In the genomic region with DNA sequence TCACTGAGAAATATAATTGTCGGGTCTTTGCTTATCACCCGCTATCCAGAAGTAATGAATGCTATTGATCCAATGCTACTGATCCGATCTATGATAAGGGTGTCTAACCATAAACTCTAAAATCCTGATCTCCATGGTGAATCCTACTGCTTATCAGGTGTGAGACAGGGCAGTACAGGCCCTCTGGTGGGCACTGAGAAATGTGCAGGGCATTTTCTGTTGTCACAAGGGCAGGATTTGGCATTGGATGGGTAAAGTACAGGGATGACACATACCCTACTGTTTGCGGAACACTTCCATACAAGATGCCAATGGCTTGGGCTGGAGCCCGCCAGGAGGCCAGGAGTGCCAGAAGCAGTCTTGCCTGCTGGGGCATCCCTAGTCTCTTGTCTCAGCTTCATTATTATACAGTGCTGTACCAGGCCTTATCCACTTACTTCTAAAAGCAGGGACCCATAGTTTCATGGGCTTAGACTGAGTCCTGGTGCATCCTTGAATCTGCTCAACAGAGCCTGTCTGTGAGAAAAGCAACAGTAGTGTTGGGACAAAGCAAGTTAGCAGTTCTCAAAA, we compare ENCODE assay signal across 8 mouse cellular contexts. TPM values are rescaled to one million over a fixed set of nuclear protein-coding genes. Genes with fewer than 3 reads are reported as not detected.
A peak's percentile ranks its signal among the peaks of the same experiment; 100 is the strongest.
DNase-seq lines count a peak whose midpoint lies in the region; ATAC-seq and TF ChIP-seq lines count a peak whose summit lies in the region.

No protein-coding gene starts in this region.

- no peak for TF ChIP-seq POLR2A in embryonic fibroblast, embryonic 13.5 days (IDR thresholded peaks at IDR 0.05; ENCODE audit: low read depth, low read length)

- WGBS in midbrain, embryonic 11.5 days, result 85% methylated on average over 5 of the region's 5 CpGs
- WGBS in midbrain, embryonic 10.5 days, result 91% methylated on average over 5 of the region's 5 CpGs
- WGBS in hindbrain, postnatal 0 days, result 80% methylated on average over 5 of the region's 5 CpGs
- 85% methylated on average over 5 of the region's 5 CpGs for WGBS in midbrain, embryonic 15.5 days

- no peaks in the 10 kb centered on the region for H3K4me1 ChIP-seq in midbrain, embryonic 11.5 days (ENCODE audit: control insufficient read depth, insufficient read depth, low read length)
- no peaks in the 10 kb centered on the region for H3K4me1 ChIP-seq in midbrain, embryonic 10.5 days
- no peaks in the 10 kb centered on the region for H3K4me1 ChIP-seq in embryonic fibroblast, embryonic 13.5 days (ENCODE audit: control insufficient read depth, insufficient read depth, low read length)
- no peaks in the 10 kb centered on the region for H3K4me1 ChIP-seq in hindbrain, postnatal 0 days (ENCODE audit: insufficient read depth, low read length)
- no peaks in the 10 kb centered on the region for H3K4me1 ChIP-seq in midbrain, embryonic 15.5 days

- no peak overlapping the region for H3K4me3 ChIP-seq in midbrain, embryonic 11.5 days (ENCODE audit: low read depth, low read length)
- H3K4me3 ChIP-seq in midbrain, embryonic 10.5 days, result no peak overlapping the region
- no peak overlapping the region for H3K4me3 ChIP-seq in embryonic fibroblast, embryonic 13.5 days (ENCODE audit: insufficient read depth, low read length)
- no peak overlapping the region for H3K4me3 ChIP-seq in hindbrain, postnatal 0 days (ENCODE audit: low read length)
- no peak overlapping the region for H3K4me3 ChIP-seq in midbrain, embryonic 15.5 days

- intact Hi-C loops in left cerebral cortex, postnatal 36 days (cut with DNase I), result no loop called here

- H3K36me3 ChIP-seq in midbrain, embryonic 11.5 days (ENCODE audit: control insufficient read depth, insufficient read depth, low read length), result no peaks in the 10 kb centered on the region
- H3K36me3 ChIP-seq in midbrain, embryonic 10.5 days, result no peaks in the 10 kb centered on the region
- no peaks in the 10 kb centered on the region for H3K36me3 ChIP-seq in hindbrain, postnatal 0 days (ENCODE audit: insufficient read depth, low read length)
- H3K36me3 ChIP-seq in midbrain, embryonic 15.5 days (replicated peaks), result no peaks in the 10 kb centered on the region

- H3K4me2 ChIP-seq in midbrain, embryonic 11.5 days, result no peak overlapping the region
- no peak overlapping the region for H3K4me2 ChIP-seq in hindbrain, postnatal 0 days (ENCODE audit: low read depth, low read length)
- H3K4me2 ChIP-seq in midbrain, embryonic 15.5 days, result no peak overlapping the region

- peak; percentile 31; the same call in 1 of the 2 replicates for TF ChIP-seq CTCF in embryonic fibroblast, embryonic 13.5 days (IDR thresholded peaks at IDR 0.05; ENCODE audit: borderline replicate concordance, insufficient read depth, low read length)
- TF ChIP-seq CTCF in hindbrain, postnatal 0 days (IDR thresholded peaks at IDR 0.05; ENCODE audit: low read depth), result peak; percentile 91

- no peaks in the 10 kb centered on the region for H3K27me3 ChIP-seq in midbrain, embryonic 11.5 days (ENCODE audit: control insufficient read depth, insufficient read depth, low read length)
- H3K27me3 ChIP-seq in midbrain, embryonic 10.5 days (ENCODE audit: low read depth, poor library complexity, severe bottlenecking), result no peaks in the 10 kb centered on the region
- H3K27me3 ChIP-seq in hindbrain, postnatal 0 days (ENCODE audit: insufficient read depth, low read length), result no peaks in the 10 kb centered on the region
- no peaks in the 10 kb centered on the region for H3K27me3 ChIP-seq in midbrain, embryonic 15.5 days (replicated peaks)

- ATAC-seq in midbrain, embryonic 11.5 days (ENCODE audit: low FRiP score), result peak; percentile 48; the same call in 1 of the 2 replicates
- ATAC-seq in hindbrain, postnatal 0 days, result peak; percentile 86; the same call in 1 of the 2 replicates
- ATAC-seq in midbrain, embryonic 15.5 days (replicated peaks), result peak; percentile 80

- no peak overlapping the region for H3K9ac ChIP-seq in midbrain, embryonic 11.5 days (ENCODE audit: low read length)
- no peak overlapping the region for H3K9ac ChIP-seq in hindbrain, postnatal 0 days (replicated peaks; ENCODE audit: low read length)
- no peak overlapping the region for H3K9ac ChIP-seq in midbrain, embryonic 15.5 days

- H3K27ac ChIP-seq in midbrain, embryonic 11.5 days (ENCODE audit: low read depth, low read length), result no peak overlapping the region
- H3K27ac ChIP-seq in midbrain, embryonic 10.5 days (replicated peaks), result no peak overlapping the region
- H3K27ac ChIP-seq in embryonic fibroblast, embryonic 13.5 days (ENCODE audit: insufficient read depth, low read length), result no peak overlapping the region
- no peak overlapping the region for H3K27ac ChIP-seq in hindbrain, postnatal 0 days
- H3K27ac ChIP-seq in midbrain, embryonic 15.5 days, result no peak overlapping the region

- DNase-seq in midbrain, embryonic 11.5 days (ENCODE audit: low spot score, missing footprints), result no peak
- DNase-seq in midbrain, embryonic 10.5 days (ENCODE audit: low spot score), result no peak
- peak; percentile 76 for DNase-seq in adrenal gland, postnatal 10 days
- DNase-seq in hindbrain, postnatal 0 days (ENCODE audit: low spot score), result peak; percentile 74
- DNase-seq in left cerebral cortex, postnatal 36 days (ENCODE audit: low spot score in 2 of 2), result peak; percentile 26 to 47
- DNase-seq in thymus, postnatal 4 days, result peak; percentile 77

- no peaks in the 10 kb centered on the region for H3K9me3 ChIP-seq in midbrain, embryonic 11.5 days (ENCODE audit: control insufficient read depth, low read length)
- H3K9me3 ChIP-seq in midbrain, embryonic 10.5 days (replicated peaks), result no peaks in the 10 kb centered on the region
- no peaks in the 10 kb centered on the region for H3K9me3 ChIP-seq in hindbrain, postnatal 0 days (ENCODE audit: low read length)
- no peaks in the 10 kb centered on the region for H3K9me3 ChIP-seq in midbrain, embryonic 15.5 days

RNA-seq across cellular contexts. Expression of a gene that starts 14.1 kb away (rescaled TPM):
- 22.7 and 24.0 TPM in 2 replicates for polyA plus RNA-seq in midbrain, embryonic 11.5 days (2014; fragmentation: Nextera tagmentation; extraction: Ambion mirVana)
- 22.9 and 23.6 TPM in 2 replicates for polyA plus RNA-seq in midbrain, embryonic 10.5 days (2016; fragmentation: Nextera tagmentation; extraction: Ambion mirVana)
- 10 to 100 TPM; 16.0 to 18.7 TPM for total RNA-seq in adrenal gland, postnatal 10 days (2021)
- polyA plus RNA-seq in embryonic fibroblast, embryonic 13.5 days (2011; ENCODE audit: insufficient read length, low read depth, missing spikeins), result 14.4 and 14.6 TPM in 2 replicates
- 19.8 and 23.0 TPM in 2 replicates for total RNA-seq in hindbrain, postnatal 0 days (2014; rRNA removed)
- 21.1 and 22.0 TPM in 2 replicates for polyA plus RNA-seq in hindbrain, postnatal 0 days (2015; fragmentation: Nextera tagmentation; extraction: Ambion mirVana)
- total RNA-seq in left cerebral cortex, postnatal 36 days (2021), result 10 to 100 TPM; 19.1 to 22.3 TPM
- polyA plus RNA-seq in midbrain, embryonic 15.5 days (2015; fragmentation: Nextera tagmentation; extraction: Ambion mirVana), result 24.4 and 29.1 TPM in 2 replicates

RNA-seq across cellular contexts. Expression of a gene that starts 17.4 kb away (rescaled TPM):
- 11.5 and 12.1 TPM in 2 replicates for polyA plus RNA-seq in midbrain, embryonic 11.5 days (2014; fragmentation: Nextera tagmentation; extraction: Ambion mirVana)
- 13.9 and 16.5 TPM in 2 replicates for polyA plus RNA-seq in midbrain, embryonic 10.5 days (2016; fragmentation: Nextera tagmentation; extraction: Ambion mirVana)
- total RNA-seq in adrenal gland, postnatal 10 days (2021), result 10 to 100 TPM; 20.9 to 29.4 TPM
- polyA plus RNA-seq in embryonic fibroblast, embryonic 13.5 days (2011; ENCODE audit: insufficient read length, low read depth, missing spikeins), result 32.1 and 41.4 TPM in 2 replicates
- total RNA-seq in hindbrain, postnatal 0 days (2014; rRNA removed), result 3.4 and 5.2 TPM in 2 replicates
- polyA plus RNA-seq in hindbrain, postnatal 0 days (2015; fragmentation: Nextera tagmentation; extraction: Ambion mirVana), result 3.7 and 4.2 TPM in 2 replicates
- 10 to 100 TPM; 34.5 to 36.9 TPM for total RNA-seq in left cerebral cortex, postnatal 36 days (2021)
- 3.1 and 3.3 TPM in 2 replicates for polyA plus RNA-seq in midbrain, embryonic 15.5 days (2015; fragmentation: Nextera tagmentation; extraction: Ambion mirVana)

Comparison
In these comparisons a context has a peak if more than half of its experiments do, and no peak if none do; other contexts are left out.
1. DNase-seq: peak in adrenal gland, postnatal 10 days (single experiment), hindbrain, postnatal 0 days (single experiment), left cerebral cortex, postnatal 36 days (2 of 2) and thymus, postnatal 4 days (single experiment); none in midbrain, embryonic 11.5 days (single experiment) and midbrain, embryonic 10.5 days (single experiment).
2. Peak in every context shown above with its lines, with median percentiles within 50 percentile points of each other: ATAC-seq.